Mouse (Mus musculus) thymus, adult 2 months (tissue): Measurements from ENCODE around the gene Glp2r. TPM values are rescaled to one million over a fixed set of nuclear protein-coding genes. Genes with fewer than 3 reads are reported as not detected.

Experiments used
- DNase-seq: peaks from one replicate; pipeline ENCODE4 v3.0.0; 2021
- H3K27ac ChIP-seq: fragments of 200-500 bp; 2 replicates; pipeline ENCODE4 v1.5.1; 2012; ENCODE audit warnings: low read length, control low read depth; ENCODE audit not compliant: control insufficient read depth, insufficient read depth
- H3K27me3 ChIP-seq: fragments of 200-500 bp; 2 replicates; pipeline ENCODE4 v1.6.1; 2012; ENCODE audit warnings: mild to moderate bottlenecking, low read length, moderate library complexity, mixed read lengths; ENCODE audit not compliant: control insufficient read depth, insufficient read depth
- H3K36me3 ChIP-seq: fragments of 200-500 bp; 2 replicates; pipeline ENCODE4 v1.6.1; 2012; ENCODE audit warnings: mild to moderate bottlenecking, low read length, moderate library complexity; ENCODE audit not compliant: control insufficient read depth, insufficient read depth
- H3K4me1 ChIP-seq: fragments of 200-500 bp; replicated peaks from 2 replicates; pipeline ENCODE4 v1.6.1; 2012; ENCODE audit warnings: low read length; ENCODE audit not compliant: control insufficient read depth, insufficient read depth
- H3K4me3 ChIP-seq: fragments of 200-500 bp; 2 replicates; pipeline ENCODE4 v1.5.1; 2012; ENCODE audit warnings: mild to moderate bottlenecking, low read length, control low read depth, moderate library complexity; ENCODE audit not compliant: control insufficient read depth, insufficient read depth
- CTCF ChIP-seq: fragments of 200-500 bp; IDR thresholded peaks from 2 replicates; pipeline ENCODE4 v1.5.1; 2012; ENCODE audit warnings: mild to moderate bottlenecking, control low read depth, low read length, moderate library complexity, borderline replicate concordance; ENCODE audit not compliant: control insufficient read depth, poor library complexity, insufficient read depth; ENCODE audit errors: extremely low read depth
- POLR2A ChIP-seq: fragments of 200-500 bp; IDR thresholded peaks from 2 replicates; pipeline ENCODE4 v1.6.1; 2012; ENCODE audit warnings: mild to moderate bottlenecking, low read length, control low read depth, moderate library complexity; ENCODE audit not compliant: control insufficient read depth, poor library complexity, insufficient read depth; ENCODE audit errors: extremely low read depth
- WGBS: fragments of 180-500 bp; shearing (Covaris S2); methylation state at CpG from one replicate; pipeline ENCODE4 v1.1.7; 2018; 5-methylcytosine and 5-hydroxymethylcytosine counted together
- polyA plus RNA-seq: library from polyadenylated mRNA; depleted of rRNA; stranded (reverse); fragments of >200 nt; gene quantifications from 2 replicates; pipeline ENCODE4 v1.2.3, GENCODE M21; 2012

Gene Glp2r
- polyA plus RNA-seq, 1 experiment, result 0.04 TPM

DNA sequence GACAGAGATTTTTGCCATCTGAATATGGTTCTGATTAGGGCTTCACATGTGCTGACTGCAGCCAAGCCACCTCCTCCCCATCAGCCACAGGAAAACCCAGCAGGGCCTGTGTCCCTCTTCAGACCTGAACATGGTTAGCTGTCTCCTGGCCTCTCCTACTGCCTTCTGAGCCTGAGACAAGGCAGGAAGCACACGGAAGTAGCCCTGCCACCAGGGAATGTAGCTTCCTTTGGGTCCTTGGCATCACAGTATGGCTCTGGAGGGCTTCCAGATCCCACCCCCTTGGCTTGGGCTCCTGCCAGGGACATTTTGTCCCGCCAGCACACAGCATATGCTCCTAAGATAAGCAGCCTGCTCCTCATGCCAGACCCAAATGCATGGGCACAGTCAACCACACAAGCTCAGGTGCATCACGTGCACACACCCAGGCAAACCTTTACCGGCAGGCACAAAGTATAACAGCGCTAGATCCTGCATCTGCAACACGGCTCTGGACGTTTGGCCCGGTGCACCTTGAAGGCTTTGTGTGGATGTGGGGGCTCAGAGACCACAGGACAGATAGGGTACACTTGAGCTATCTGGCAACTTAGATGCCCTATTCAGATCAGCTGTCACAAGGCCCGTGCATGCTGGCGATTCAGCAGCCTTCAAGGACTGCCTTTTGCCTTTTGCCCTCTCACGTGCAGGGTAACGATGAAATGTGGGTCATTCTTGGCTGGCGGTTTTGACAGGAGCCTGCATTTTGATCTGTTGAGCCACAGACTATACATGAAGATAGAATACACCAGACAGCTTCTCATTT lies 103.2 kb downstream of the Glp2r start:
- TF ChIP-seq POLR2A (no peak), CTCF (no peak)
- H3K4me1 ChIP-seq, result no peaks in the 10 kb centered on the region

DNA sequence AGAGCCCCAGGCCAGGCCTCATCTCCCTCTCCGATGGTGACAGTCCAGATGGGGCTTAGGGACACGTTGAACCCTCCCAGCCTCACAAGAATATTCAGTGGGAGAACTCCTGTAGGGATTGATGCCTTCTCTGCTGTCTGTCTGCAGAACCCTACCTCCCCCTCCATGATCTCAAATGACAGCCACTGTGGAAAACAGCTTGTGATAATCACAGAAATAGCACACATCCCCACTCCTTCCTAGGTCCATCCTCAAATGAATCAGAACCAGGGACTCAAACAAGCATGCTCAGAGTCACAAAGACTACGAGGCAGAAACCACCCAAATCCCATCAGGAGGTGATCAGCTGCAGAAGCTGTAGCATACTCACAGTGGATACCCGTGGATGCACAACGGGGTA lies 104.8 kb downstream of the Glp2r start:
- WGBS, result 82% methylated on average over 5 of the region's 5 CpGs
- no peak for DNase-seq
- no peak overlapping the region for H3K27ac ChIP-seq
- H3K4me3 ChIP-seq, result no peak overlapping the region
- TF ChIP-seq CTCF (no peak), POLR2A (no peak)
- H3K4me1 ChIP-seq, result no peaks in the 10 kb centered on the region
- no peaks in the 10 kb centered on the region for H3K27me3 ChIP-seq
- H3K36me3 ChIP-seq, result no peaks in the 10 kb centered on the region

More for the DNA sequence above, 103.2 kb downstream of the Glp2r start:
- WGBS, result 85% methylated on average over 13 of the region's 13 CpGs
- H3K4me3 ChIP-seq, result no peak overlapping the region
- DNase-seq, result no peak
- no peak overlapping the region for H3K27ac ChIP-seq
- no peaks in the 10 kb centered on the region for H3K36me3 ChIP-seq
- no peaks in the 10 kb centered on the region for H3K27me3 ChIP-seq

DNA sequence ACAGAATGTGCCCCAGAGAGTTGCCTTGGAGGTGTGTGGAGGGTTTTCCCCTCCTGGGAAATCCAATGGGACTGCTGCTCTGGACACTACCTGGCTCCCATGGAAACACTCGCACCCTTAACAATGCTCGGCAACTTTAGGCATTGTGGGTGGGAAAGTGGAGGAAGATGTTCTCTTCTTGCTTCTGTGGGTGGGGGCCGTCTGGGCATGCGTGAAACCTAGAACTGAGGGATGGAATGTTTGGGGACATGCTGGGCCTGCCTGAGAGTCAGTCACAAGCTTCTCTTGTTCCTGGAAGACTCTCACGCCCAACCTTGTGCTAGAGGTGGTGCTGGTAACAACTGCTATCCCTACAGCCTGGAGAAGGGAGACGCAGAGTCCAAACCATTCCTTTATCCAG lies 106.0 kb downstream of the Glp2r start:
- no peak overlapping the region for H3K27ac ChIP-seq
- no peaks in the 10 kb centered on the region for H3K4me1 ChIP-seq
- no peaks in the 10 kb centered on the region for H3K27me3 ChIP-seq
- no peak for DNase-seq
- no peak overlapping the region for H3K4me3 ChIP-seq
- TF ChIP-seq CTCF, result no peak
- TF ChIP-seq POLR2A, result no peak
- H3K36me3 ChIP-seq, result no peaks in the 10 kb centered on the region
- WGBS, result 93% methylated on average over 6 of the region's 6 CpGs

DNA sequence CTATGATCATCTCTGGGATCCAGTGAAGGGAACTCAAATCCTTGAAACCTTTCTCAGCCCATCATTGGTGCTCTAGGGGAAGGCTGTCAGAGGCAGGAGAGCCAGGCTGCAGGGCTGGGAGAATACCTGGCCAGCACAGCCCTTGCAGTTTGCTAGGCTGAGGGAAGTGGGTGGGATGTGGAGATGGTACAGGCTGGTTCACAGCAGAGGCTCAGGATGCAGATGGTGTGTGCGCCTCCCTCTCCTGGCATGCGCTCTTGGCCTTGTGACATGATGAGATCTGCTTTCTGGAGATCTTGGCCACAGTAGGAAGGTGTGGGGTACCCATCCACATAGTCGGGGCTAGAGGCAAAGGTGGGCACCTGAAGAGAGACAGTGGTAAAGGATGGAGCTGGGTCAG lies 106.7 kb downstream of the Glp2r start:
- Histone ChIP-seq H3K4me1 (no peaks in the 10 kb centered on the region), H3K27ac (no peak overlapping the region), H3K27me3 (no peaks in the 10 kb centered on the region), H3K4me3 (no peak overlapping the region), H3K36me3 (no peaks in the 10 kb centered on the region)
- TF ChIP-seq POLR2A (no peak), CTCF (no peak)
- WGBS, result 85% methylated on average over 3 of the region's 3 CpGs
- no peak for DNase-seq

DNA sequence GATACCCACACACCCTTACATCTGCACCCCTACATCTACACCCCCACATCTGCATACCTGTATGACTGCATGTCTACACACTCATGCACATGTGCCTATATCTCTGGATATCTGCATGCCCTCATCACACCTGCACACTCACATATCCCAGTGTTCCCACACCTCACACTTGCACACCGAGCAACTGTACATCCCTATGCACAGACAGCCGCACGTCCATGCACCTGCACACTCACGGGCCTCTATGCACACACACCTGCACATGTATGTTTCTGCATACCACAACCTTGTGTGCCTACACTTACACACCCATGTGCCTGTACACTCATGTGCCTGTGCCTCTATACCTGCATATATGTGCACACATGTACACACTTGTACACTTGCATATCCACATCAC lies 107.5 kb downstream of the Glp2r start:
- Histone ChIP-seq H3K4me3 (no peak overlapping the region), H3K27me3 (no peaks in the 10 kb centered on the region)

DNA sequence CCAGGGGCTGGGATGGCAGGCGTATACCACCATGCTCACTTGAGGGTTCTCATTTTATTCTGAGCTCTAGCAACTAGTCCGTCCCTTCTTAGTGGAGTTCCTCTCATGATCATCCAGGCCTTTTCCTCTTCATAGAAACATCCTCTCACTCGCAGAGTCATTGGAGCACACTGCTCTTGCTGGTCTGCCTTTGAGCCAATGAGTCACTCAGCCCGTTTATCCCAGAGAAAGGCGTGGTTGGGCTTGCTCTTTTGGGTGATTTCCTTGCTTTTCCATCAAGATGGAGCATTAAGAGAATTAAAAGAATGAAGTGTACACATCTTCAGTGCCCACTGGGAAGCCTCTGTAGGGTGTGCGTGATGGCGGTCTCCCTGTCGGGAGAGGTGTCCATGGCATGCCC lies 109.5 kb downstream of the Glp2r start:
- Histone ChIP-seq H3K27ac (no peak overlapping the region), H3K36me3 (no peaks in the 10 kb centered on the region), H3K27me3 (no peaks in the 10 kb centered on the region), H3K4me3 (no peak overlapping the region), H3K4me1 (no peaks in the 10 kb centered on the region)
- no peak for TF ChIP-seq POLR2A
- no peak for TF ChIP-seq CTCF
- 87% methylated on average over 8 of the region's 8 CpGs for WGBS
- DNase-seq, result no peak

More for the DNA sequence above, 107.5 kb downstream of the Glp2r start:
- no peak for DNase-seq
- H3K27ac ChIP-seq, result no peak overlapping the region
- WGBS, result 97% methylated on average over 4 of the region's 4 CpGs
- no peak for TF ChIP-seq CTCF
- TF ChIP-seq POLR2A, result no peak
- H3K36me3 ChIP-seq, result no peaks in the 10 kb centered on the region
- H3K4me1 ChIP-seq, result no peaks in the 10 kb centered on the region

DNA sequence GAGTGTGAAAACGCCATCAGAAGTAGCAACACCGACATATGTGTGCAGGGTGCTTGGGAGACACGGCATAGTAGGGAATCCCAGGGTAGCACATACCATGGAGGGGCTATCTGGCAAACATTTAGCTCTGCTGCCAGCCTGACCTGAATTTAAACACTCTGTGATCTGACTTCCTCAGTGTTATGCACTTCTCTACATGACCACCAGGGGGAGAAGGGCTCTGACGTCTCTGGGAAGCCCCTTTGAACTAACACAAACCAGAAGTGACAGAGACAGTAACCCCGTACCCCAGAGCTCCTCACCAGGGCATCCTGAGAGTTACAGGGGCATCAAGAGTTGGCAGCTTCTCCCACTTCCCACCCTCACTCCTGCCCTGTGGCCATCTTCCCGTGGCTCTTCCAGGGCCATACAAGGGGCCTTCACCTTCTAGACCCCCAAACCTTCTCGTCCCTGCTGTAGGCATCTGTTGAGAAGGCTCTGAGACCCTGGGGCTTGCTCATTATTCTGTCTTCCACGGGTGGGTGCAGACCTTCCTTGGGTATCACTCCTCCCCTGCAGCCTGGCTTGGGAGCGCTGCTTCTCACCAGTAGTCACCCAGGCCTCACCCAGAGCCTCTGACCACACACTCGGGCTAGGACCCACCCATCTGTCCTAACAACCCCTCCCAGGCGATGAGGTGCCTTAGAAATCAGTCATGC lies 113.1 kb downstream of the Glp2r start:
- 46% methylated on average over 11 of the region's 11 CpGs for WGBS
- no peaks in the 10 kb centered on the region for H3K27me3 ChIP-seq
- TF ChIP-seq CTCF, result no peak
- TF ChIP-seq POLR2A, result no peak
- no peaks in the 10 kb centered on the region for H3K4me1 ChIP-seq
- no peak overlapping the region for H3K27ac ChIP-seq
- no peak overlapping the region for H3K4me3 ChIP-seq
- DNase-seq, result peak; percentile 53
- no peaks in the 10 kb centered on the region for H3K36me3 ChIP-seq
